Mouse (Mus musculus) erythroblast, adult 5-6 weeks (primary cell): Measurements from ENCODE around the gene Cmtm4. TPM values are rescaled to one million over a fixed set of nuclear protein-coding genes. Genes with fewer than 3 reads are reported as not detected.

ENCODE experiments used
- total RNA-seq, 2 experiments: library from RNA; stranded (forward) in 1 of 2; stranded (reverse) in 1 of 2; fragments of 150-400 nt in 1 of 2; fragments of 200-764, 138-1000 nt in 1 of 2; gene quantifications; 2 replicates each; pipeline versions ENCODE4 v1.2.3 to v1.2.4; 2015 to 2017; ENCODE audit warnings: low replicate concordance in 2 of 2

Gene Cmtm4
- total RNA-seq, 2 experiments from 2014 or later, result 0.51 to 0.96 TPM

Other genes with a start within 250 kb of the Cmtm4 start
- not detected in 2 replicates for gene Bean1, start 225.4 kb downstream of the Cmtm4 start, total RNA-seq (2015; ENCODE audit: low replicate concordance)
- gene Bean1, start 225.4 kb downstream of the Cmtm4 start, total RNA-seq (2017; ENCODE audit: low replicate concordance), result not detected in 2 replicates
- gene Tk2, start 147.2 kb downstream of the Cmtm4 start, total RNA-seq (2015; ENCODE audit: low replicate concordance), result 7.1 and 13.2 TPM in 2 replicates
- 3.1 and 7.1 TPM in 2 replicates for gene Tk2, start 147.2 kb downstream of the Cmtm4 start, total RNA-seq (2017; ENCODE audit: low replicate concordance)
- 19.2 and 51.7 TPM in 2 replicates for gene Cklf, start 144.9 kb downstream of the Cmtm4 start, total RNA-seq (2015; ENCODE audit: low replicate concordance)
- gene Cklf, start 144.9 kb downstream of the Cmtm4 start, total RNA-seq (2017; ENCODE audit: low replicate concordance), result 5.2 and 9.8 TPM in 2 replicates
- not detected in 2 replicates for gene Cmtm2a, start 102.6 kb downstream of the Cmtm4 start, total RNA-seq (2015; ENCODE audit: low replicate concordance)
- gene Cmtm2a, start 102.6 kb downstream of the Cmtm4 start, total RNA-seq (2017; ENCODE audit: low replicate concordance), result not detected in 2 replicates
- gene Gm45711, start 85.7 kb downstream of the Cmtm4 start, total RNA-seq (2015; ENCODE audit: low replicate concordance), result not detected in 2 replicates
- not detected in 2 replicates for gene Gm45711, start 85.7 kb downstream of the Cmtm4 start, total RNA-seq (2017; ENCODE audit: low replicate concordance)
- not detected in 2 replicates for gene Cmtm1, start 85.7 kb downstream of the Cmtm4 start, total RNA-seq (2015; ENCODE audit: low replicate concordance)
- gene Cmtm1, start 85.7 kb downstream of the Cmtm4 start, total RNA-seq (2017; ENCODE audit: low replicate concordance), result not detected in 2 replicates
- not detected in 2 replicates for gene Gm11020, start 74.2 kb downstream of the Cmtm4 start, total RNA-seq (2015; ENCODE audit: low replicate concordance)
- gene Gm11020, start 74.2 kb downstream of the Cmtm4 start, total RNA-seq (2017; ENCODE audit: low replicate concordance), result not detected in 2 replicates
- not detected in 2 replicates for gene Cmtm2b, start 73.6 kb downstream of the Cmtm4 start, total RNA-seq (2015; ENCODE audit: low replicate concordance)
- not detected in 2 replicates for gene Cmtm2b, start 73.6 kb downstream of the Cmtm4 start, total RNA-seq (2017; ENCODE audit: low replicate concordance)
- 8.6 and 14.0 TPM in 2 replicates for gene Cmtm3, start 56.4 kb downstream of the Cmtm4 start, total RNA-seq (2015; ENCODE audit: low replicate concordance)
- gene Cmtm3, start 56.4 kb downstream of the Cmtm4 start, total RNA-seq (2017; ENCODE audit: low replicate concordance), result 1.5 and 3.3 TPM in 2 replicates
- 22.8 and 30.4 TPM in 2 replicates for gene Dync1li2, start 47.2 kb upstream of the Cmtm4 start, total RNA-seq (2015; ENCODE audit: low replicate concordance)
- gene Dync1li2, start 47.2 kb upstream of the Cmtm4 start, total RNA-seq (2017; ENCODE audit: low replicate concordance), result 48.3 and 63.4 TPM in 2 replicates
- gene Terb1, start 114.1 kb upstream of the Cmtm4 start, total RNA-seq (2015; ENCODE audit: low replicate concordance), result not detected in 2 replicates
- gene Terb1, start 114.1 kb upstream of the Cmtm4 start, total RNA-seq (2017; ENCODE audit: low replicate concordance), result not detected in 2 replicates
- gene Nae1, start 138.8 kb upstream of the Cmtm4 start, total RNA-seq (2015; ENCODE audit: low replicate concordance), result 14.4 and 25.4 TPM in 2 replicates
- gene Nae1, start 138.8 kb upstream of the Cmtm4 start, total RNA-seq (2017; ENCODE audit: low replicate concordance), result 19.0 and 28.0 TPM in 2 replicates
- gene Car7, start 138.9 kb upstream of the Cmtm4 start, total RNA-seq (2015; ENCODE audit: low replicate concordance), result not detected in 2 replicates
- 0.51 TPM in 1 of 2 replicates, not detected in the other for gene Car7, start 138.9 kb upstream of the Cmtm4 start, total RNA-seq (2017; ENCODE audit: low replicate concordance)
- gene Pdp2, start 195.6 kb upstream of the Cmtm4 start, total RNA-seq (2015; ENCODE audit: low replicate concordance), result 0.38 and 1.7 TPM in 2 replicates
- gene Pdp2, start 195.6 kb upstream of the Cmtm4 start, total RNA-seq (2017; ENCODE audit: low replicate concordance), result 0.98 and 1.3 TPM in 2 replicates
- not detected in 2 replicates for gene Cdh16, start 228.6 kb upstream of the Cmtm4 start, total RNA-seq (2015; ENCODE audit: low replicate concordance)
- not detected in 2 replicates for gene Cdh16, start 228.6 kb upstream of the Cmtm4 start, total RNA-seq (2017; ENCODE audit: low replicate concordance)
- not detected in 2 replicates for gene Rrad, start 235.5 kb upstream of the Cmtm4 start, total RNA-seq (2015; ENCODE audit: low replicate concordance)
- gene Rrad, start 235.5 kb upstream of the Cmtm4 start, total RNA-seq (2017; ENCODE audit: low replicate concordance), result not detected in 2 replicates
- 1.5 and 5.2 TPM in 2 replicates for gene Ciao2b, start 246.2 kb upstream of the Cmtm4 start, total RNA-seq (2015; ENCODE audit: low replicate concordance)
- 6.0 and 15.1 TPM in 2 replicates for gene Ciao2b, start 246.2 kb upstream of the Cmtm4 start, total RNA-seq (2017; ENCODE audit: low replicate concordance)